Mouse (Mus musculus) embryonic fibroblast, embryonic 13.5 days (primary cell): ENCODE results near the gene Dnah8. TPM values are rescaled to one million over a fixed set of nuclear protein-coding genes. Genes with fewer than 3 reads are reported as not detected.

ENCODE experiments used
- H3K27ac ChIP-seq: 2 replicates; pipeline ENCODE4 v1.5.1; 2012; ENCODE audit warnings: low read length, control low read depth, inconsistent platforms; ENCODE audit not compliant: insufficient read depth
- H3K4me1 ChIP-seq: 2 replicates; pipeline ENCODE4 v1.6.1; 2011; ENCODE audit warnings: low read length; ENCODE audit not compliant: control insufficient read depth, insufficient read depth
- H3K4me3 ChIP-seq: 2 replicates; pipeline ENCODE4 v1.5.1; 2011; ENCODE audit warnings: mild to moderate bottlenecking, control low read depth, low read length; ENCODE audit not compliant: insufficient read depth
- CTCF ChIP-seq: IDR thresholded peaks from 2 replicates; pipeline ENCODE4 v1.5.1; 2011; ENCODE audit warnings: mild to moderate bottlenecking, control low read depth, low read length, moderate library complexity, borderline replicate concordance; ENCODE audit not compliant: insufficient read depth
- POLR2A ChIP-seq: IDR thresholded peaks from 2 replicates; pipeline ENCODE4 v1.6.1; 2011; ENCODE audit warnings: low read depth, mild to moderate bottlenecking, control low read depth, low read length, moderate library complexity
- polyA plus RNA-seq: library from polyadenylated mRNA; stranded (reverse); fragments of >200 nt; gene quantifications from 2 replicates; pipeline ENCODE4 v1.2.4, GENCODE M21; 2011; ENCODE audit warnings: low read depth; ENCODE audit not compliant: missing spikeins, insufficient read length

Dnah8 gene
- polyA plus RNA-seq, 1 experiment: 1.7 TPM

DNA sequence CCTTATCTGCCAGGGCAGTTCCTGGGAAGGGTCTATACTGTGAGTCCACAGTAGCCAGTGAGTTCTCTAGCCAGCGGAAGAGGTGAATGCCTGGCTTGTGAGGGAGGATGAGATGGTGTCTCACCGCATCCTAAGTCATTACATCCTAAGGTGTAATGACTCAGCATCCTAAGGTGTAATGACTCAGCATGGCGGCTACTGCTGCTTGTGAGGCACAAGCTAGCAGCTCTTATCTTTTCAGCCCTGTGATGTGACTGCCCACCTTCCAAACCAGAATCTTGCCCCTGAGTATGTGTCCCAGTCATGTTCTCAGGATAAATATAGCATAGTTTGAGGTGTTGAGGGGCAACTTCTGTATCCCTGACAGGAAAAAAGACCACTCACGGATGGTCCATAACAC is 211.3 kb downstream of the Dnah8 start:
- Histone ChIP-seq H3K27ac (no peak overlapping the region), H3K4me1 (no peaks in the 10 kb centered on the region), H3K4me3 (no peak overlapping the region)
- TF ChIP-seq POLR2A: no peak
- no peak for TF ChIP-seq CTCF

DNA sequence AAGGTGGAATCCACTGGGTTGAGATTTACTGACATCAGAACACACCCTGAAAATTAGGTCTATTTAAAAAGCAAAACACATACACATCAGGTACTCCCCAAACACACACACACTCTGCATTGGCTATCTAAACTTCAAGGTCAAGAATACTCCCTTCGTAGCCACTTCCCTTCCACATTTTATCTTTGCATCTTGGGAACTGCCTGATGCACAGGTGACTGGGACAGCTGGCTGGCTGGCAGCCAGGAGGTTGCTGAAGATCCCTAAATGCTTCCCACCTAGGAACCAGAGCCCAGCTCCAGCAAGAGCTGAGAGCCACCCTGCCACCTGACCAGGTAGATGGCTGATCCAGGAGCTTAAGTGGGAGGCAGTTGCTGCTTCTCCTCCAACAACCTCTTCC is 212.9 kb downstream of the Dnah8 start:
- Histone ChIP-seq H3K4me1 (no peaks in the 10 kb centered on the region), H3K27ac (no peak overlapping the region), H3K4me3 (no peak overlapping the region)
- TF ChIP-seq POLR2A: no peak
- no peak for TF ChIP-seq CTCF

DNA sequence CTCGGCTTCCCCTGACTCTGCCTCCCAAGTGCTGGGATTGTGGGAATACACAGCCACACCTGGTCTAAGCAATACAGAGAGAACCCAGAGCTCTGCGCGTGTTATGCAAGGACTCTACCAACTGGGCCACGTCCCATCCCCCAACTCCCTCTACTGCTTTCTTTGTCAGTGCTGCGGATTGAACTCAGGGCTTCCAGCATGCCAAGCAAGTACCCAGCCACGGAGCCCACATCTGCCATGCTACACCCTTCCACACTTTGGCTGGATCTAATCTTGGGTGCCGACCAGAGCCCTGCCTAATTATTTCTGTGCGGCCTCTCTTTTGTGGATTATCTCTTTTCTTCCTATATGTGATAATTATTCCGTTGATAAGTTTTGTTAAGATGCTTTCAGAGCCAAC is 215.9 kb downstream of the Dnah8 start:
- Histone ChIP-seq H3K4me1 (no peaks in the 10 kb centered on the region), H3K27ac (no peak overlapping the region), H3K4me3 (no peak overlapping the region)
- no peak for TF ChIP-seq CTCF
- no peak for TF ChIP-seq POLR2A

DNA sequence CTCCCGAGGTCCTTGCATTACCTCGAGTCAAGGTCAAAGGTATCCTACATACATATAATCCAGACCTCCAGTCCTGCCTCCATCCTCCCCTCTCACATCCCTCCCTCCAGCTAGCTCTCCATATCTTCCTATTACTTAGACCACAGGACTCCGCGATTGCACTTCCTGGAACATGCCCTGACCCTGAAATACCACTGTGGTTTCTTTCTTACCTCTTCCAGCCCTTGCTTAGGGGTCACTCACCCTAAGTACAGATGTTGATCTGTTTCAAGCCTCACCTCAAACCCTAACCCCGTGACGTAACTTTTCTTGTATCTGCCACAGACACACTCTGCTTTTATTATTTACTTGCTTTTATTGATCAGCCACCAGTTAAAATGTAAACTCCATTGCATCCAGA is 218.2 kb downstream of the Dnah8 start:
- H3K4me1 ChIP-seq: no peaks in the 10 kb centered on the region; the same call in 1 of the 2 replicates
- no peak overlapping the region for H3K4me3 ChIP-seq
- TF ChIP-seq CTCF: no peak
- no peak for TF ChIP-seq POLR2A
- H3K27ac ChIP-seq: no peak overlapping the region

DNA sequence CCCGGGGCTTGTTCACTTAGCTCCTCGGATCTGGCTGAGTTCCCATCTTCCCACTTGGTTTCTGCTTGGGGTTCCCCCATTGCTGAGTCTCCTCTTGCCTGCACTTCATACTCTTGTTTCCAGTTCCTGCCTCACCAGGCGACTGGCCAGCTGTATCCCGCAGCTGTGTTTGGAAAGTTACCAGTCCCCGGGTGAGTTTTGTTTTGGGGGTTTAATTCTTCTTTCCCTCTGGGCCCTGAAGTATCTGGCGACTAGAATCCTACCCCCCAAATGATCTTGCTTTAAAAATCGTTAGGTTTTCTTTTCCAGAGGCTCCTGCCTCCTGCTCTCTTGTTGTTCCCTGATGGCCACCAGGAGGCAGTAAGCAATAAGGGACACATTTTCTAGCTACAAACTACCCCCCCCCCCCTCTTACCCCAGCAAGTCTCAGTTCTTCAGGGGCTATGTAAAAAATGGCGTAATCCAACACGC is 220.2 kb downstream of the Dnah8 start:
- Histone ChIP-seq H3K4me3 (no peak overlapping the region), H3K4me1 (no peaks in the 10 kb centered on the region; the same call in 1 of the 2 replicates), H3K27ac (no peak overlapping the region)
- TF ChIP-seq CTCF (no peak), POLR2A (no peak)

DNA sequence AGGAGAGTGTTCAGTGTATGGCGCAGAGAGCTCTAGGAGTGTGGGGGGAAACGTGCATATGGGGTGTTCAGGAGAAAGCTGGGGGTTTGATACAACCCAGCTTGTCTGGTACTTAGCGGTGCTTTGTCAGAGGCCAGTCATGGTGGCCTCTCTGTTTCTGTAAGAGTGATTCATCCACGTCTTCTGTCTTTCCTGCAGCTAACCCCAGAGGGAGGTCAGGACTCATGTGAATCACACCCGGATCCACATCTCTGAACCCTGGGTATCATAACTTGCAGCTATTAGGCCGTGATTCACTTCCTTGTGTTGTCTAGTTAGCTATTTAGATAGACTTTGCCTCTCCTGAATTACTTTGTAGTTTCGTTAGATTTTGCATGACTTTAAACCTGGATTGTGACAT is 223.3 kb downstream of the Dnah8 start:
- no peak overlapping the region for H3K4me3 ChIP-seq
- no peaks in the 10 kb centered on the region; the same call in 1 of the 2 replicates for H3K4me1 ChIP-seq
- no peak overlapping the region for H3K27ac ChIP-seq
- TF ChIP-seq CTCF (no peak), POLR2A (no peak)

DNA sequence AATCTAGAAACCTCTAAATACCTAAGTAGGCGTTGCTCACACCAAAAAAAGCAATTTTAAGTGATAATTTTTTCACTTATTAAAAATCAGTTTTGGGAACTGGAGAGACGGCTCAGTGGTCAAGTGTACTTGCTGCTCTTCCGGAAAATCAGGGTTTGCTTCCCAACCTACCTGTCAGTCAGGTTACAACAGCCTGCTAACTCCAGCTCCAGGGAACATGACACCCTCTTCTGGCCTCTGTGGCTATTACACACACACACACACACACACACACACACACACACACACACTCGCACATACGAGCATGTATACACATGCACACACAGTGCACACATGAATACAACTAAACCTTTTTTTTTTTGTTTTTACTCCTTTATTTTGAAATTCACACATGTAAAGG is 223.9 kb downstream of the Dnah8 start:
- H3K4me1 ChIP-seq: no peaks in the 10 kb centered on the region; the same call in 1 of the 2 replicates
- H3K27ac ChIP-seq: no peak overlapping the region
- no peak overlapping the region for H3K4me3 ChIP-seq
- TF ChIP-seq CTCF (no peak), POLR2A (no peak)

DNA sequence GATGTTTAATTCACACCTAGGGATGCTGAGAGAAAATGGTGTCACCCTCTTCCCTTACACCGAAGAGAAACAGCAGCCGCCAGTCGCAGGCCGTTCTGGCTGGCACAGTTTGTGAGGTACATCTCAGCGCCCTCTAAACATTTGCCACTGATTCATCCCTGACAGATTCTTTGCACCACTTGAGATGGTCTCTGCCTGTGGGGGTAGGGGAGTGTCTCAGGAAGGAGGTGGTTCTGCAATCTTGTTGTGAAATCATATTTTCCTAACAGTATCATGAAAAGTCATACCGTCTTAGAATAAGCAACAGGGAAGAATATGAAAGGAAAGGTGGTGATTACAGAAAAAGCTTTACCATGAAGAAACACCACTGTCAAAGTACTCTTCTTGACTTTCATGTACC is 224.7 kb downstream of the Dnah8 start:
- no peak overlapping the region for H3K4me3 ChIP-seq
- no peaks in the 10 kb centered on the region; the same call in 1 of the 2 replicates for H3K4me1 ChIP-seq
- TF ChIP-seq CTCF (no peak), POLR2A (no peak)
- no peak overlapping the region for H3K27ac ChIP-seq

DNA sequence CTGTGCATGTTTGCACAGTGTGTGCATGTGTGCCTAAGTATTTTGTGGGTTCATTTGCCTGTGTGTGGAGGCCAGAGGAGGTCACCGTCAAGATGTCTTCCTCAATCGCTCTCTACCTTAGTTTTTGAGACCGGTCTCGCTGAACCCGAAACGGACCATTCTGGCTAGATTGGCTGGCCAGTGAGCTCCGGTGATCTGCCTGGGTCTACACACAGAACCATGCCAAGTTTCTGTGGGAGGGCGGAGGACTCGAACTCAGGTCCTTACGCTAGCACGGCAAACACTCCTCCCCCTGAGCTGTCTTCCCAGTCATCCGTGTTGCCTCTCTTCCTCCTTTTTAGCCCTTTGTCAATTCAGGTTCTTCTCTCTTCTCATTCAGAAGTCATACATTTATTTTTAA is 225.7 kb downstream of the Dnah8 start:
- Histone ChIP-seq H3K4me1 (no peaks in the 10 kb centered on the region; the same call in 1 of the 2 replicates), H3K27ac (no peak overlapping the region), H3K4me3 (no peak overlapping the region)
- TF ChIP-seq POLR2A (no peak), CTCF (no peak)

DNA sequence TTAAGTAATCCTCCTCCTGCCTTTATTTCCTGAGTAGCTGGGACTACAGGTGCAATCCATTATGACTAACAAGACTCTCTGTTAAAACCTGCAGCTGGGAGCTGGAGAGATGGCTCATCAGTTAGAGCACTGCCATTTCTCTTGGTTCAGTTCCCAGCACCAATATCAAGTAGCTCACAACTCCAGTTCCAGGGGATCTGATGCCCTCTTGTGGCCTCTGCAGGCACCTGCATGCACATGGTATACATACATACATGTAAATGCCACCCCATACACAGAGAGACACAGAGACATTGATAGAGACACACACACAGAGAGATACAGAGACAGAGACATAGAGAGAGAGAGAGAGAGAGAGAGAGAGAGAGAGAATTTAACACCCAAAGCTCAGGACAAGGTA is 228.2 kb downstream of the Dnah8 start:
- Histone ChIP-seq H3K27ac (no peak overlapping the region), H3K4me3 (no peak overlapping the region), H3K4me1 (no peaks in the 10 kb centered on the region; the same call in 1 of the 2 replicates)
- TF ChIP-seq CTCF (no peak), POLR2A (no peak)

DNA sequence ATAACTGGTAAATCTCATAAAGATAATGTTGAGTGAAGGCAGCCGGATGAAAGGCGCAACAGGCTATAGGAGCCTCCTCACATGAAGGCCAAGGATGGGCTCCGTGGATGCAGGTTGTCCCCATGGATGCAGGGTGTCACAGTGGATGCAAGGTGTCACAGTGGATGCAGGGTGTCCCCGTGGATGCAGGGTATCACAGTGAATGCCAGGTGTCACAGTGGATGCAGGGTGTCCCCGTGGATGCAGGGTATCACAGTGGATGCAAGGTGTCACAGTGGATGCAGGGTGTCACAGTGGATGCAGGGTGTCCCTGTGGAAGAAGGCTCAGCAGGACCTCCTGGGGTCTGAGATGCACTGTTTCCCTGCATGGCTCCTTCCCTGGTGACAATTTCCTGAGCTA is 233.2 kb downstream of the Dnah8 start:
- no peaks in the 10 kb centered on the region for H3K4me1 ChIP-seq
- no peak overlapping the region for H3K27ac ChIP-seq
- no peak for TF ChIP-seq CTCF
- H3K4me3 ChIP-seq: no peak overlapping the region
